Mouse (Mus musculus) erythroblast, embryonic 14.5 days (primary cell): ENCODE measurements around the gene Cd96.

Experiments
- GATA1 ChIP-seq: IDR thresholded peaks from 2 replicates; pipeline ENCODE4 v1.6.1; 2012; ENCODE audit warnings: low read length, inconsistent platforms, mixed read lengths
- TAL1 ChIP-seq: IDR thresholded peaks from 3 replicates; pipeline ENCODE4 v1.6.1; 2012; ENCODE audit warnings: low read length, inconsistent platforms, mixed read lengths

DNA sequence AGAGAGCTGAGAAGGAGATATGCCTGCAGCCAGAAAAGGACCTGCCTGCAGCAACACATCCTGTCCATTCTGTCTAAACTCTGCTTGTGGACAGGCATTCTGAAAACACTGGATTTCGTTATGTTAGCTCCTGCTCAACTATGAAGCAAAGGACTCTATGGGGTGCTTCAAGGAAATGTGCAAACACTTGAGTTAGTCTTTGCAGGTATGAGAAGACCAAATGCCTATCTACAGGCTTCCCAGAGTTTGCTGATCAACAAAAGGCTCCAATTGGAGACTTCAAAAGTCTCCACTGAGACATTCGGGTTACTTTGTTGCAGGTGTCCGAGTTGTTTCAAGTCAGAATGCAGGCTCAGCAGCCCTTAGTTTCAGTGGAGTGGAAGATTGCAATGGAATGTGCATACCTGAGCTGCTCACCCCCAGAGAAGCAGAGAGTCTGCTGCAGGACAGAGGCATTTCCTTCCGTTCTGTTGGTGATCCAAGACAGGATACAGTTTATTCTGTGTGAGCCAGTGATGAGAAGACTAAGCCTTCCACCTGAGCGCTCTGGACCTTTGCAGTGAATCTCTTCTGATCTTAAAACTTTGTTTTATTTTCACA, 33.1 kb downstream of the Cd96 start:
- TF ChIP-seq TAL1 (no peak), GATA1 (no peak)
